Mouse (Mus musculus): ENCODE results near the gene Ccnb3.

DNA sequence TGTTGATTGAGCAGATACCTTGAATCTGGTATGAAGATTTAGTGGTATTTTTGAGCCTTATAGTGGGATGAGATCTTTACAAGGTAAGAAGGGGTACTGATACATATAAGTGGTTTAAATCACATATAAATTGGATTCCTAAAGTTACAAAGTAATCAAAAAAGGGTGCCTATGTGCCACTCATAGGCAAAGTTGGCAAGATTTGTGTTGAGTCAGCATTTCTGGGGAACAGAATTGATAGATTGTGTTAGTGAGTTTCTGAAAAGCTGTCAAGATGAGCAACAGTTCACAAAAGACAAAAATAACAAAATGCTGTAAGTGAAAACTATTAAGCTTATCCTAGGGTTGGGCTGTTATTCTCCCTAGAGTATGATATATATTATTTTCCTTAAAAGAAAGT is 22.7 kb upstream of the Ccnb3 start:
- TF ChIP-seq CTCF (IDR thresholded peaks at IDR 0.05; ENCODE audit: borderline replicate concordance, control insufficient read depth, extremely low read depth, insufficient read depth, low read length, poor library complexity), result no peak
- TF ChIP-seq POLR2A (IDR thresholded peaks at IDR 0.05; ENCODE audit: control insufficient read depth, extremely low read depth, insufficient read depth, low read length, poor library complexity), result no peak

All from thymus, adult 2 months (tissue).